ENCODE assay signal across 15 mouse cellular contexts in the genomic region with DNA sequence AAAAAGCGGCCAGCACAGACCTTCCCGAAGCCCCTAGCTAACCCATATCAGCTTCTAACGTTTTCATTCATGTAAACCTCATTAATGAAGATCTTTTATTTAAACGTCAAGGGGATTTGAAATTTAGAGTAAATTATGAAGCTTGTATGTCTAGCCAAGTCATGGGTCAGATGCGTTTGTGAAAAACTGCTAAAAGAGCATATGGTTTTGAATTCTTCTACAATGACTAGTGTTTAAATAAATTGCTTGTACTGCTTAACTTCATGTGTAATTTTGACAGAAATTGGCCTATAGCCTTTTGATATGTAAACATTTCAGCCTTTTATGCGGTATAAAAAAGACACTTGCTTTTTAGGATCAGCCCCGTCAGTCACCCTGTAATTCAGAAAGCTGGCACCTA. TPM values are rescaled to one million over a fixed set of nuclear protein-coding genes. Genes with fewer than 3 reads are reported as not detected.
"Had no signal": no experiment of that assay in that cellular context is flagged by ENCODE, and none has a peak within 500 bp of the region (broad histone marks: within the 10 kb centered on the region; RNA-seq: fewer than 3 reads in every experiment).

No protein-coding gene starts in this region.

- H3K27ac ChIP-seq: layer of hippocampus, adult 2 months; liver, embryonic 13.5 days; midbrain, embryonic 15.5 days had no signal

- H3K9ac ChIP-seq: liver, embryonic 13.5 days; liver, postnatal 0 days; midbrain, embryonic 15.5 days had no signal

- DNase-seq: kidney, adult 8-10 months; liver; liver, embryonic 13.5 days; liver, postnatal 0 days; right cerebral cortex, postnatal 25 days; thymus, postnatal 4 days had no signal

- H3K9me3 ChIP-seq: liver, embryonic 13.5 days; midbrain, embryonic 15.5 days had no signal

- ATAC-seq: liver, postnatal 0 days; midbrain, embryonic 15.5 days had no signal

- H3K36me3 ChIP-seq: liver, embryonic 13.5 days; midbrain, embryonic 15.5 days had no signal

- H3K4me3 ChIP-seq: layer of hippocampus, adult 2 months; liver, embryonic 13.5 days; midbrain, embryonic 15.5 days had no signal

- H3K4me2 ChIP-seq: liver, embryonic 13.5 days; midbrain, embryonic 15.5 days had no signal

- H3K4me1 ChIP-seq: liver, embryonic 13.5 days had no signal

RNA-seq across cellular contexts. Expression of a gene that starts 4.4 kb away (rescaled TPM):
- total RNA-seq: layer of hippocampus, adult 2 months; layer of hippocampus, postnatal 14 days; left cerebral cortex, adult 18-20 months; left cerebral cortex, postnatal 10 days; megakaryocyte progenitor cell, adult 5-6 weeks had no signal
- polyA plus RNA-seq: kidney, embryonic 16.5 days; liver, postnatal 0 days; neural tube, embryonic 14.5 days; small intestine, adult 2 months had no signal
